Comparison of ENCODE assay signal across 12 mouse cellular contexts in genomic region chr2:32440164-32440563, GRCm38 (mm10). TPM values are rescaled to one million over a fixed set of nuclear protein-coding genes. Genes with fewer than 3 reads are reported as not detected.
DNase-seq lines count a peak whose midpoint lies in the region; ATAC-seq and TF ChIP-seq lines count a peak whose summit lies in the region.
"Had no signal": no experiment of that assay in that cellular context is flagged by ENCODE, and none has a peak within 500 bp of the region (broad histone marks: within the 10 kb centered on the region; RNA-seq: fewer than 3 reads in every experiment).

No protein-coding gene starts in this region.

- DNase-seq in midbrain, embryonic 14.5 days, result no peak
- no peak for DNase-seq in hindbrain, postnatal 0 days (ENCODE audit: low spot score)
- DNase-seq in left cerebral cortex, adult 9 months (ENCODE audit: low spot score in 2 of 2), result no peak
- DNase-seq in urinary bladder, postnatal 14 days (ENCODE audit: low spot score), result no peak
- no peak for DNase-seq in right cerebral cortex, postnatal 36 days (ENCODE audit: low spot score in 2 of 2)
- DNase-seq: gastrocnemius, postnatal 10 days; kidney, postnatal 4 days; thymus, adult 18-20 months had no signal

- no peak overlapping the region for H3K4me2 ChIP-seq in heart, embryonic 16.5 days (ENCODE audit: low read depth, low read length)
- no peak overlapping the region for H3K4me2 ChIP-seq in heart, embryonic 11.5 days
- H3K4me2 ChIP-seq in midbrain, embryonic 12.5 days (replicated peaks), result no peak overlapping the region
- no peak overlapping the region for H3K4me2 ChIP-seq in midbrain, embryonic 14.5 days (ENCODE audit: low read length)
- H3K4me2 ChIP-seq in hindbrain, postnatal 0 days (ENCODE audit: low read depth, low read length), result no peak overlapping the region
- H3K4me2 ChIP-seq: limb, embryonic 12.5 days had no signal

- H3K36me3 ChIP-seq in heart, embryonic 16.5 days (ENCODE audit: control insufficient read depth, insufficient read depth), result no peaks in the 10 kb centered on the region
- no peaks in the 10 kb centered on the region for H3K36me3 ChIP-seq in heart, embryonic 11.5 days (ENCODE audit: control insufficient read depth, insufficient read depth, low read length)
- no peaks in the 10 kb centered on the region for H3K36me3 ChIP-seq in midbrain, embryonic 12.5 days
- H3K36me3 ChIP-seq in midbrain, embryonic 14.5 days (ENCODE audit: control insufficient read depth, insufficient read depth, low read length), result peaks cover 6% of the 10 kb centered on the region; the same call in 1 of the 2 replicates
- H3K36me3 ChIP-seq in hindbrain, postnatal 0 days (ENCODE audit: insufficient read depth, low read length), result no peaks in the 10 kb centered on the region

- H3K9ac ChIP-seq in heart, embryonic 16.5 days (ENCODE audit: low read length), result no peak overlapping the region
- no peak overlapping the region for H3K9ac ChIP-seq in heart, embryonic 11.5 days (ENCODE audit: low read depth, low read length)
- no peak overlapping the region for H3K9ac ChIP-seq in midbrain, embryonic 12.5 days (replicated peaks)
- H3K9ac ChIP-seq in midbrain, embryonic 14.5 days (replicated peaks; ENCODE audit: low read length), result no peak overlapping the region
- no peak overlapping the region for H3K9ac ChIP-seq in hindbrain, postnatal 0 days (replicated peaks; ENCODE audit: low read length)
- H3K9ac ChIP-seq: limb, embryonic 12.5 days had no signal

- WGBS in heart, embryonic 16.5 days, result 54% methylated on average over 2 of the region's 2 CpGs
- WGBS in heart, embryonic 11.5 days (ENCODE audit: insufficient replicate concordance), result 52% methylated on average over 2 of the region's 2 CpGs
- 53% methylated on average over 2 of the region's 2 CpGs for WGBS in midbrain, embryonic 12.5 days
- WGBS in midbrain, embryonic 14.5 days, result 65% methylated on average over 2 of the region's 2 CpGs
- 34% methylated on average over 2 of the region's 2 CpGs for WGBS in hindbrain, postnatal 0 days

- no peak for TF ChIP-seq CTCF in hindbrain, postnatal 0 days (IDR thresholded peaks at IDR 0.05; ENCODE audit: low read depth)

- 0 out of 2 replicates have a peak, but pooled peaks have one; percentile 31 for ATAC-seq in heart, embryonic 16.5 days (replicated peaks; ENCODE audit: extremely low read depth, insufficient read depth, low FRiP score)
- no peak for ATAC-seq in heart, embryonic 11.5 days (replicated peaks; ENCODE audit: insufficient number of reproducible peaks, low FRiP score, low TSS enrichment)
- ATAC-seq in midbrain, embryonic 12.5 days (ENCODE audit: low FRiP score, low read depth), result no peak
- ATAC-seq in midbrain, embryonic 14.5 days (ENCODE audit: low FRiP score, low TSS enrichment), result no peak
- ATAC-seq in hindbrain, postnatal 0 days, result no peak

- H3K9me3 ChIP-seq in heart, embryonic 16.5 days (replicated peaks; ENCODE audit: control insufficient read depth, low read length), result no peaks in the 10 kb centered on the region
- no peaks in the 10 kb centered on the region for H3K9me3 ChIP-seq in heart, embryonic 11.5 days (replicated peaks; ENCODE audit: control insufficient read depth, low read length)
- no peaks in the 10 kb centered on the region for H3K9me3 ChIP-seq in midbrain, embryonic 12.5 days
- H3K9me3 ChIP-seq in midbrain, embryonic 14.5 days (ENCODE audit: control insufficient read depth, low read length), result no peaks in the 10 kb centered on the region
- no peaks in the 10 kb centered on the region for H3K9me3 ChIP-seq in hindbrain, postnatal 0 days (ENCODE audit: low read length)
- H3K9me3 ChIP-seq: limb, embryonic 12.5 days had no signal

- no peak overlapping the region for H3K4me3 ChIP-seq in heart, embryonic 16.5 days (ENCODE audit: low read length)
- H3K4me3 ChIP-seq in heart, embryonic 11.5 days (ENCODE audit: low read depth, low read length), result no peak overlapping the region
- H3K4me3 ChIP-seq in midbrain, embryonic 12.5 days, result no peak overlapping the region
- H3K4me3 ChIP-seq in midbrain, embryonic 14.5 days (replicated peaks; ENCODE audit: low read depth, low read length), result no peak overlapping the region
- H3K4me3 ChIP-seq in hindbrain, postnatal 0 days (ENCODE audit: low read length), result no peak overlapping the region
- H3K4me3 ChIP-seq: limb, embryonic 12.5 days had no signal

- H3K27me3 ChIP-seq in heart, embryonic 16.5 days (ENCODE audit: control insufficient read depth, insufficient read depth, low read length), result no peaks in the 10 kb centered on the region
- no peaks in the 10 kb centered on the region for H3K27me3 ChIP-seq in heart, embryonic 11.5 days (ENCODE audit: control insufficient read depth, insufficient read depth, low read length)
- no peaks in the 10 kb centered on the region for H3K27me3 ChIP-seq in midbrain, embryonic 12.5 days
- no peaks in the 10 kb centered on the region for H3K27me3 ChIP-seq in midbrain, embryonic 14.5 days (ENCODE audit: control insufficient read depth, insufficient read depth, low read length)
- H3K27me3 ChIP-seq in hindbrain, postnatal 0 days (ENCODE audit: insufficient read depth, low read length), result no peaks in the 10 kb centered on the region
- H3K27me3 ChIP-seq: limb, embryonic 12.5 days had no signal

- H3K27ac ChIP-seq in heart, embryonic 16.5 days (ENCODE audit: low read length), result peak overlapping the region; percentile 4; the same call in 1 of the 2 replicates
- no peak overlapping the region for H3K27ac ChIP-seq in heart, embryonic 11.5 days (ENCODE audit: low read depth, low read length)
- H3K27ac ChIP-seq in midbrain, embryonic 12.5 days (replicated peaks), result peak overlapping the region; percentile 10; the same call in 1 of the 2 replicates
- no peak overlapping the region for H3K27ac ChIP-seq in midbrain, embryonic 14.5 days (replicated peaks; ENCODE audit: low read depth, low read length)
- H3K27ac ChIP-seq in hindbrain, postnatal 0 days, result peak overlapping the region; percentile 54
- H3K27ac ChIP-seq: limb, embryonic 12.5 days had no signal

- H3K4me1 ChIP-seq in heart, embryonic 16.5 days (ENCODE audit: control insufficient read depth, insufficient read depth, low read length), result peaks cover 13% of the 10 kb centered on the region
- peaks cover 17% of the 10 kb centered on the region for H3K4me1 ChIP-seq in heart, embryonic 11.5 days (ENCODE audit: control insufficient read depth, insufficient read depth, low read length)
- H3K4me1 ChIP-seq in midbrain, embryonic 12.5 days, result peaks cover 40% of the 10 kb centered on the region
- peaks cover 6% of the 10 kb centered on the region; the same call in 1 of the 2 replicates for H3K4me1 ChIP-seq in midbrain, embryonic 14.5 days (ENCODE audit: control insufficient read depth, insufficient read depth, low read length)
- peaks cover 5% of the 10 kb centered on the region; the same call in 1 of the 2 replicates for H3K4me1 ChIP-seq in hindbrain, postnatal 0 days (ENCODE audit: insufficient read depth, low read length)

RNA-seq across cellular contexts. Expression of gene Naif1, which starts 10.1 kb away (rescaled TPM):
- 5.1 and 5.6 TPM in 2 replicates for polyA plus RNA-seq in heart, embryonic 16.5 days (2015; fragmentation: Nextera tagmentation; extraction: Ambion mirVana)
- 5.1 and 5.3 TPM in 2 replicates for polyA plus RNA-seq in heart, embryonic 11.5 days (2014; fragmentation: Nextera tagmentation; extraction: Ambion mirVana)
- 5.2 and 6.4 TPM in 2 replicates for polyA plus RNA-seq in midbrain, embryonic 12.5 days (2016; fragmentation: Nextera tagmentation; extraction: Ambion mirVana)
- polyA plus RNA-seq in midbrain, embryonic 14.5 days (2014; fragmentation: Nextera tagmentation; extraction: Ambion mirVana), result 5.3 and 5.6 TPM in 2 replicates
- total RNA-seq in hindbrain, postnatal 0 days (2014; rRNA removed), result 3.1 and 3.7 TPM in 2 replicates
- polyA plus RNA-seq in hindbrain, postnatal 0 days (2015; fragmentation: Nextera tagmentation; extraction: Ambion mirVana), result 2.9 and 3.0 TPM in 2 replicates

RNA-seq across cellular contexts. Expression of gene Slc25a25, which starts 11.1 kb away (rescaled TPM):
- polyA plus RNA-seq in heart, embryonic 16.5 days (2015; fragmentation: Nextera tagmentation; extraction: Ambion mirVana), result 12.2 and 12.8 TPM in 2 replicates
- polyA plus RNA-seq in heart, embryonic 11.5 days (2014; fragmentation: Nextera tagmentation; extraction: Ambion mirVana), result 7.9 and 8.5 TPM in 2 replicates
- 40.0 TPM in 2 replicates for polyA plus RNA-seq in midbrain, embryonic 12.5 days (2016; fragmentation: Nextera tagmentation; extraction: Ambion mirVana)
- polyA plus RNA-seq in midbrain, embryonic 14.5 days (2014; fragmentation: Nextera tagmentation; extraction: Ambion mirVana), result 36.3 and 41.5 TPM in 2 replicates
- total RNA-seq in hindbrain, postnatal 0 days (2014; rRNA removed), result 64.3 and 69.6 TPM in 2 replicates
- 44.4 and 46.4 TPM in 2 replicates for polyA plus RNA-seq in hindbrain, postnatal 0 days (2015; fragmentation: Nextera tagmentation; extraction: Ambion mirVana)

RNA-seq across cellular contexts. Expression of gene Ptges2, which starts 44.5 kb away (rescaled TPM):
- 44.2 and 50.7 TPM in 2 replicates for polyA plus RNA-seq in heart, embryonic 16.5 days (2015; fragmentation: Nextera tagmentation; extraction: Ambion mirVana)
- polyA plus RNA-seq in heart, embryonic 11.5 days (2014; fragmentation: Nextera tagmentation; extraction: Ambion mirVana), result 32.7 and 38.2 TPM in 2 replicates
- polyA plus RNA-seq in midbrain, embryonic 12.5 days (2016; fragmentation: Nextera tagmentation; extraction: Ambion mirVana), result 27.2 and 28.6 TPM in 2 replicates
- 46.2 and 64.4 TPM in 2 replicates for polyA plus RNA-seq in midbrain, embryonic 14.5 days (2014; fragmentation: Nextera tagmentation; extraction: Ambion mirVana)
- total RNA-seq in hindbrain, postnatal 0 days (2014; rRNA removed), result 41.3 and 45.5 TPM in 2 replicates
- polyA plus RNA-seq in hindbrain, postnatal 0 days (2015; fragmentation: Nextera tagmentation; extraction: Ambion mirVana), result 55.6 and 57.0 TPM in 2 replicates

RNA-seq across cellular contexts. Expression of gene Lcn2, which starts 52.1 kb away (rescaled TPM):
- 1.9 and 2.5 TPM in 2 replicates for polyA plus RNA-seq in heart, embryonic 16.5 days (2015; fragmentation: Nextera tagmentation; extraction: Ambion mirVana)
- polyA plus RNA-seq in heart, embryonic 11.5 days (2014; fragmentation: Nextera tagmentation; extraction: Ambion mirVana), result 1.1 TPM in 1 of 2 replicates, not detected in the other
- polyA plus RNA-seq in midbrain, embryonic 12.5 days (2016; fragmentation: Nextera tagmentation; extraction: Ambion mirVana), result 0.60 TPM in 2 replicates
- not detected in 2 replicates for polyA plus RNA-seq in midbrain, embryonic 14.5 days (2014; fragmentation: Nextera tagmentation; extraction: Ambion mirVana)
- total RNA-seq in hindbrain, postnatal 0 days (2014; rRNA removed), result 0.31 and 0.58 TPM in 2 replicates
- 0.80 and 0.93 TPM in 2 replicates for polyA plus RNA-seq in hindbrain, postnatal 0 days (2015; fragmentation: Nextera tagmentation; extraction: Ambion mirVana)

RNA-seq across cellular contexts. Expression of gene 1110008P14Rik, which starts 58.4 kb away (rescaled TPM):
- polyA plus RNA-seq in heart, embryonic 16.5 days (2015; fragmentation: Nextera tagmentation; extraction: Ambion mirVana), result 46.3 and 46.5 TPM in 2 replicates
- polyA plus RNA-seq in heart, embryonic 11.5 days (2014; fragmentation: Nextera tagmentation; extraction: Ambion mirVana), result 50.1 and 51.3 TPM in 2 replicates
- polyA plus RNA-seq in midbrain, embryonic 12.5 days (2016; fragmentation: Nextera tagmentation; extraction: Ambion mirVana), result 57.5 and 61.1 TPM in 2 replicates
- 107 and 153 TPM in 2 replicates for polyA plus RNA-seq in midbrain, embryonic 14.5 days (2014; fragmentation: Nextera tagmentation; extraction: Ambion mirVana)
- 458 and 481 TPM in 2 replicates for total RNA-seq in hindbrain, postnatal 0 days (2014; rRNA removed)
- polyA plus RNA-seq in hindbrain, postnatal 0 days (2015; fragmentation: Nextera tagmentation; extraction: Ambion mirVana), result 220 and 233 TPM in 2 replicates

Comparison
In these comparisons a context has a peak if more than half of its experiments do, and no peak if none do; other contexts are left out.
1. H3K27ac ChIP-seq: peak in heart, embryonic 16.5 days (single experiment), midbrain, embryonic 12.5 days (single experiment) and hindbrain, postnatal 0 days (single experiment); none in heart, embryonic 11.5 days (single experiment) and midbrain, embryonic 14.5 days (single experiment).